Mouse (Mus musculus) hindbrain, postnatal 0 days (tissue): ENCODE data around the gene Aqp11. TPM values are rescaled to one million over a fixed set of nuclear protein-coding genes. Genes with fewer than 3 reads are reported as not detected.

ENCODE experiments used
- ATAC-seq: fragments of 200-750 bp; cut with Nextera tagmentation; 2 replicates; pipeline ENCODE4 v1.8.0; 2017; ENCODE audit warnings: mild to moderate bottlenecking, moderate TSS enrichment, moderate library complexity
- DNase-seq: peaks from one replicate; pipeline ENCODE4 v3.0.0-alpha.2; 2015; ENCODE audit warnings: low spot score
- H3K27ac ChIP-seq: fragments of 300-500 bp; sonication (generic); 2 replicates; pipeline ENCODE4 v1.5.1; 2014; ENCODE audit warnings: mild to moderate bottlenecking
- H3K27me3 ChIP-seq: fragments of 300-500 bp; sonication (generic); 2 replicates; pipeline ENCODE4 v1.6.1; 2014; ENCODE audit warnings: low read length, mixed read lengths; ENCODE audit not compliant: insufficient read depth
- H3K36me3 ChIP-seq: fragments of 300-500 bp; sonication (generic); 2 replicates; pipeline ENCODE4 v1.6.1; 2014; ENCODE audit warnings: low read length, mixed read lengths; ENCODE audit not compliant: insufficient read depth
- H3K4me1 ChIP-seq: fragments of 300-500 bp; sonication (generic); 2 replicates; pipeline ENCODE4 v1.6.1; 2014; ENCODE audit warnings: antibody characterized with exemption, low read length, mixed read lengths; ENCODE audit not compliant: insufficient read depth
- H3K4me2 ChIP-seq: fragments of 300-500 bp; sonication (generic); 2 replicates; pipeline ENCODE4 v1.6.1; 2014; ENCODE audit warnings: low read depth, mild to moderate bottlenecking, low read length, moderate library complexity, mixed read lengths
- H3K4me3 ChIP-seq: fragments of 300-500 bp; sonication (generic); 2 replicates; pipeline ENCODE4 v1.5.1; 2014; ENCODE audit warnings: low read length
- H3K9ac ChIP-seq: fragments of 300-500 bp; sonication (generic); replicated peaks from 2 replicates; pipeline ENCODE4 v1.6.1; 2014; ENCODE audit warnings: mild to moderate bottlenecking, low read length, moderate library complexity, mixed read lengths
- H3K9me3 ChIP-seq: fragments of 300-500 bp; sonication (generic); 2 replicates; pipeline ENCODE4 v1.6.1; 2016; ENCODE audit warnings: low read length, mixed read lengths
- CTCF ChIP-seq: IDR thresholded peaks from 2 replicates; pipeline ENCODE4 v1.5.1; 2016; ENCODE audit warnings: antibody characterized with exemption, control low read depth, low read depth
- WGBS: fragments of 180-500 bp; shearing (Covaris S2); extraction: QIAGEN DNeasy Blood & Tissue Kit; methylation state at CpG from one replicate; pipeline ENCODE4 v1.1.7; 2014; 5-methylcytosine and 5-hydroxymethylcytosine counted together
- polyA plus RNA-seq: library from polyadenylated mRNA; unstranded; fragments of >200 nt; fragmentation: Nextera tagmentation; extraction: Ambion mirVana; gene quantifications from 2 replicates; pipeline ENCODE4 v1.2.1, GENCODE M21; 2015
- total RNA-seq: library from RNA; depleted of rRNA; stranded (reverse); fragments of >200 nt; gene quantifications from 2 replicates; pipeline ENCODE4 v1.2.3, GENCODE M21; 2014; rRNA removed

The Aqp11 gene
- total RNA-seq (15.0 and 16.0 TPM in 2 replicates), polyA plus RNA-seq (29.4 and 29.5 TPM in 2 replicates)

DNA sequence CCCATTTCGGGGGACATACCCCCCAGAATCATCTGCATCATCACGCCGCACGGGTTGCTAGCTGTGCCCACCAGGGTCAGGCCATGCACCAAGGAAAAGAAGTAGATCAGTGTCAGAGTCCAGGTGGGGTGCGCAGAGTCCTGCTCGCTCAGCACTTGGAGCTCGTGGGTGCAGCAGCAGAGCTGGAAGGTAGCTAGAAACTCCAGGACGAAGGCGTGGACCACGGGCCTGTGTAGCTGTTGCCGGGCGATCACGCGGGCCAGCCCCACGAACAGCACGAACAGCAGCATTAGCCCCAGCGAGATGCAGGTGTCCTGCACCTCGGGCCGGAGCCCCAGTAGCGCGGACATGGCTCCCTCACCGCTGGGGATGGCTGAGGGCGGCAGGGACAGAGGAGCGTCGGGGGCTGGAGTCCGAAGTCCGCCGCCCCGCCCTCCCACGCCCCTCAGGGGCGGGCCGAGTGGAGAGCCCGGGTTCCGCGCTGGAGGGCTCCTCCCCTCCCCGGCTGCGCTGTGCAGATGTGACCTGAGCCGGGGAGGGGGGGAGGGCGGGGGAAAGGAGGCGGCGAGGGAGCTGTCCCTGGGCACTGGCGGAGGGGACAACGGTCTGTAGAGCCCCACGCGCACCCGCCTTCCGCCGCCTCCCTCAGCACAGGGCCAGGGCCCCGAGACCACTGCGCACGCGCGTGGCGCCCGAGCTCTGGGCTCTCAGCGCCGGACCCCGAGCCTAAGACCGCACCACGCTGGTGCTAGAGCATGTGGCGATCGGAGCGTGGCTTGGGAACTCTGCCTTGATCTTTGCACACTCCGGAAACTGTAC, at the start of gene Aqp11:
Gene Aqp11 (minus strand): TSS at position 652 of the 819 bp plus-strand sequence.
- DNase-seq: peak; percentile 87
- H3K4me2 ChIP-seq: peak within 1 kb of the TSS; percentile 98
- peak; percentile 93 for ATAC-seq
- TF ChIP-seq CTCF: no peak
- 1% methylated on average over 49 of the region's 64 CpGs for WGBS
- peak within 1 kb of the TSS; percentile 75 for H3K4me3 ChIP-seq
- peaks cover 2% of the 10 kb centered on the region; the same call in 1 of the 2 replicates for H3K4me1 ChIP-seq
- H3K27me3 ChIP-seq: no peaks in the 10 kb centered on the region
- peak within 1 kb of the TSS; percentile 65 for H3K9ac ChIP-seq
- H3K9me3 ChIP-seq: no peaks in the 10 kb centered on the region
- peak within 1 kb of the TSS; percentile 42 for H3K27ac ChIP-seq
- H3K36me3 ChIP-seq: no peaks in the 10 kb centered on the region

DNA sequence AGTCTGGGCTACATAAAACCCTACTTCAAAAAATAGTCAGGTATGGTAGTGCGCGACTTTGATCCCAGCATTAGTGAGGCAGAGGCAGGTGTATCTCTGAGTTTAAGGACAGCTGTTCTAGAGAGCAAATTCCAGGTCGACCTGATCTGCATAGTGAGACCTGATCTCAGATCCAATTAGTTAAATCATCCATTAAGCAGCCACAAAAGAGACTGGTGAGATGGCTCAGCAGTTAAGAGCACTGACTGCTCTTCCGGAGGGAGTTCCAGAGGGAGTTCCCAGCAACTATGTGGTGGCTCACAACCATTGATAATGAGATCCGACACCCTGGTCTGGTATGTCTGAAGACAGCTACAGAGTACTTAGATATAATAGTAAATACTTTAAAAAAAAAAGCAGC, 45.4 kb upstream of the Aqp11 start:
- Histone ChIP-seq H3K4me2 (no peak overlapping the region), H3K27me3 (no peaks in the 10 kb centered on the region), H3K9me3 (no peaks in the 10 kb centered on the region), H3K27ac (no peak overlapping the region), H3K4me1 (no peaks in the 10 kb centered on the region), H3K4me3 (no peak overlapping the region), H3K9ac (no peak overlapping the region), H3K36me3 (no peaks in the 10 kb centered on the region)
- DNase-seq (no peak), ATAC-seq (no peak)
- 60% methylated on average over 5 of the region's 5 CpGs for WGBS
- no peak for TF ChIP-seq CTCF

DNA sequence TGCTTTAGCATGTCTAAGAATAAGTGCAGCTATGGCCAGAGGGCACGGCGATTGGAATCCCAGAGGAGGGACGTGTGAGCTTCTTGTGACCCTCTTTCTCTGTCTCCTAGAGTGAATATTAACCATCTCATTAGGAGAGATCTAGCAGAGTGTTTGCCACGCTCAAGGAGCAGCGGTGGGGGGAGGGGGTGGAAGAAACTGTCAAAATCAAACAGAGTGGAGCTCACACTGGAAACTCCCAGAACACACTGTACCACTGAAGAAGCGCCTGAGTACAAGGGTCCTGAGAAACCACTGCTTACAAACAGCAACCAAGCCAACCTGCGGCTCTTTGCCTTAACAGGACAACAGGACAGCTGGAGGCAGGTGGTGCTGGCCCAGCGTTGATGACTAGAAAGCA, 43.4 kb upstream of the Aqp11 start:
- ATAC-seq (no peak), DNase-seq (no peak)
- 72% methylated on average over 8 of the region's 8 CpGs for WGBS
- Histone ChIP-seq H3K27ac (no peak overlapping the region), H3K27me3 (no peaks in the 10 kb centered on the region), H3K9me3 (no peaks in the 10 kb centered on the region), H3K4me2 (no peak overlapping the region), H3K4me1 (no peaks in the 10 kb centered on the region), H3K9ac (no peak overlapping the region), H3K36me3 (no peaks in the 10 kb centered on the region), H3K4me3 (no peak overlapping the region)
- no peak for TF ChIP-seq CTCF

DNA sequence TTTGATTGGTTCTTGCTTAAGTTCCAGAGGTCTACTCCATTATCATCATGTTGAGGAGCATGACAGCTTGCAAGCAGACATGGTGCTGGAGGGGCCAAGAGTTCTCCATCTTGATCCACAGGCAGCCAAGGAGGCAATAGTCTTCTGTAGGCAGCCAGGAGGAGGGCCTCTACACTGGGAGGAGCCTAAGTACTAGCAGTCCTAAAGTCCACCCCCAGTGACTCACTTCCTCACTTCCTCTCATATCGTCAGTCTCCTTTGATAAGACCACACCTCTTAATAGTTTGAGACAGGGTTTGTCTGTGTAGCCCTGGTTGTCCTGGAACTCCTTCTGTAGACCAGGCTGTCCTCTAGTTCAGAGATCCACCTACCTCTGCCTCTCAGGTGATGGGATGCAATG, 42.7 kb upstream of the Aqp11 start:
- Histone ChIP-seq H3K9ac (no peak overlapping the region), H3K4me2 (no peak overlapping the region), H3K4me1 (no peaks in the 10 kb centered on the region), H3K27me3 (no peaks in the 10 kb centered on the region), H3K9me3 (no peaks in the 10 kb centered on the region), H3K27ac (no peak overlapping the region), H3K4me3 (no peak overlapping the region), H3K36me3 (no peaks in the 10 kb centered on the region)
- no peak for TF ChIP-seq CTCF
- no peak for ATAC-seq
- no peak for DNase-seq
- WGBS: 77% methylated on average over 1 of the region's 1 CpGs

DNA sequence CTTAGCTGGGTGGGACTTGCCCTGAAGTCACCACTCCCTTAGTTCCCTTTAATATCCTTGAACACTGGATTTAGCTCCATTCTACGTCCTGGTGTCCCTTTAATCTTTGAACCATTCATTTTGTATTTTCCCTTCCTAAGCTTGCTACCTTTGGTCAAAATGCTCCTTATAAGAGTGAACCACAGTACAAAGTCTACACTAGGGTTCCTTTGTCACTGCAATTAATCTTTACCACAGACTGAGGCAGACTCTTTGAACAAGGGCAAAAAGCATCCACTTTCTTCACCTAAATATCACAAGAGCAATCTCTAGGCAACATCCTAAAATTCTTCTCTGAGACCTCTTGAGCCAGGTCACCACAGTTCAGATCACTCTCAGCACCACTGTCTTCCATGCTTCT, 42.1 kb upstream of the Aqp11 start:
- no peaks in the 10 kb centered on the region for H3K27me3 ChIP-seq
- no peak for TF ChIP-seq CTCF
- H3K9me3 ChIP-seq: no peaks in the 10 kb centered on the region
- no peaks in the 10 kb centered on the region for H3K36me3 ChIP-seq
- H3K27ac ChIP-seq: no peak overlapping the region
- no peak overlapping the region for H3K4me2 ChIP-seq
- 80% methylated on average over 1 of the region's 1 CpGs for WGBS
- H3K4me1 ChIP-seq: no peaks in the 10 kb centered on the region
- DNase-seq (no peak), ATAC-seq (no peak)
- H3K9ac ChIP-seq: no peak overlapping the region
- H3K4me3 ChIP-seq: no peak overlapping the region

DNA sequence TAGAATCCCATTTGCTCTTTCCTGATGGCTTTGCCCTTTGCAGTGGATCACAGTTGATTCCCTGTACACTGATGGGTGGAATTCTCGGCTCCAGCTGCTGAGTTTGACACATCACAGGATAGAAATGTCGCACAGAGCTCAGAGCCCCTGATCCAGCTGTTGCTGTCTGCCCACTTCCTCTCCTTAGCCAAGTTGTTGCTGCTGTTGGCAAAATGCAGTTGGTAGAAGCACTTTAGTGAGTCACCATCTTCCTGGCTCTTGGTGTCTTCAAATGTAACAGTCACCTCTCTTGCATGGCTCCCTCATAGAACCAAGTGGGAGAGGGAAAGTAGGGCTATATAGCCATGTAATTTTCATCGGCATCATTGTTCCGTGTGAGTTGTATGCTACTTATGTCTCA, 39.1 kb upstream of the Aqp11 start:
- Histone ChIP-seq H3K27ac (no peak overlapping the region), H3K4me1 (no peaks in the 10 kb centered on the region), H3K9ac (no peak overlapping the region), H3K36me3 (no peaks in the 10 kb centered on the region), H3K4me2 (no peak overlapping the region), H3K27me3 (no peaks in the 10 kb centered on the region), H3K4me3 (no peak overlapping the region), H3K9me3 (no peaks in the 10 kb centered on the region)
- no peak for TF ChIP-seq CTCF
- DNase-seq: no peak
- no peak for ATAC-seq
- WGBS: 90% methylated on average over 4 of the region's 4 CpGs

DNA sequence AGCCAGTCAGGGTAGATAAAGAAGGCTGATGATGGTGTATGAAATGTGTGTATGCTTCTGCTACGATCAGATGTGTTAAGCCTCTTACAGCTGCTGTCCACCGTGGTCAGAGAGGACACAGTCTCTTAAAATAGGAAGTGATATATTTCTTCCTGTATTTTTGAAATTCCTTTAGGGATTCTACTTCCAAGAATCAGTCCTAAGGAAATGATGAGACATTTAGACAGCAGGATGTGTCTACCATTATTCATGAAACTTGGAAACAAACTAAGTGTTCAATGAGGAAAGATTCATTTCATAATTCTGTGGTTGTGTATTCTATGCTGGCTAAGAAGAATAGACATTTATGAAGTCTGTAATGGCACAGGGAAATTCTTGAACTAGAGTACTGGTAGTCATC, 37.8 kb upstream of the Aqp11 start:
- WGBS: 84% methylated on average over 2 of the region's 2 CpGs
- no peak overlapping the region for H3K9ac ChIP-seq
- no peak overlapping the region for H3K27ac ChIP-seq
- H3K4me1 ChIP-seq: no peaks in the 10 kb centered on the region
- no peak for TF ChIP-seq CTCF
- no peaks in the 10 kb centered on the region for H3K27me3 ChIP-seq
- no peak for DNase-seq
- H3K4me2 ChIP-seq: no peak overlapping the region
- H3K9me3 ChIP-seq: no peaks in the 10 kb centered on the region
- no peak overlapping the region for H3K4me3 ChIP-seq
- ATAC-seq: no peak
- no peaks in the 10 kb centered on the region for H3K36me3 ChIP-seq
